Mouse (Mus musculus) kidney, adult 2 months (tissue): Measurements from ENCODE around the gene Pnpla7. TPM values are rescaled to one million over a fixed set of nuclear protein-coding genes. Genes with fewer than 3 reads are reported as not detected.

Source experiments
- DNase-seq: peaks from one replicate; pipeline ENCODE4 v3.0.0; 2021
- H3K27ac ChIP-seq: fragments of 200-500 bp; 2 replicates; pipeline ENCODE4 v1.5.1; 2012; ENCODE audit warnings: low read depth, low read length, control low read depth, inconsistent platforms; ENCODE audit not compliant: insufficient read depth
- H3K27me3 ChIP-seq: fragments of 200-500 bp; replicated peaks from 2 replicates; pipeline ENCODE4 v1.6.1; 2012; ENCODE audit warnings: mild to moderate bottlenecking, moderate library complexity, low read length, inconsistent platforms; ENCODE audit not compliant: control insufficient read depth, insufficient read depth
- H3K36me3 ChIP-seq: fragments of 200-500 bp; 2 replicates; pipeline ENCODE4 v1.6.1; 2012; ENCODE audit warnings: mild to moderate bottlenecking, moderate library complexity, low read length, inconsistent platforms; ENCODE audit not compliant: control insufficient read depth, insufficient read depth
- H3K4me1 ChIP-seq: fragments of 200-500 bp; 2 replicates; pipeline ENCODE4 v1.6.1; 2011; ENCODE audit warnings: low read length; ENCODE audit not compliant: control insufficient read depth, insufficient read depth
- H3K4me3 ChIP-seq: fragments of 200-500 bp; 2 replicates; pipeline ENCODE4 v1.5.1; 2011; ENCODE audit warnings: mild to moderate bottlenecking, low read depth, low read length, control low read depth; ENCODE audit not compliant: insufficient read depth
- CTCF ChIP-seq: fragments of 200-500 bp; conservative IDR thresholded peaks from 2 replicates; pipeline ENCODE4 v1.5.1; 2011; ENCODE audit warnings: low read depth, mild to moderate bottlenecking, control low read depth, low read length, moderate library complexity, mixed read lengths; ENCODE audit not compliant: insufficient read depth, insufficient read length
- POLR2A ChIP-seq: fragments of 200-500 bp; IDR thresholded peaks from one replicate; pipeline ENCODE4 v1.6.1; 2011; ENCODE audit warnings: low read depth, low read length, control low read depth
- WGBS: fragments of 180-500 bp; shearing (Covaris S2); methylation state at CpG from one replicate; pipeline ENCODE4 v1.1.7; 2018; 5-methylcytosine and 5-hydroxymethylcytosine counted together
- polyA plus RNA-seq: library from polyadenylated mRNA; depleted of rRNA; stranded (reverse); fragments of >200 nt; gene quantifications from 2 replicates; pipeline ENCODE4 v1.2.3, GENCODE M21; 2012; rRNA removed

Gene Pnpla7
- polyA plus RNA-seq: 22.4 and 24.1 TPM in 2 replicates

DNA sequence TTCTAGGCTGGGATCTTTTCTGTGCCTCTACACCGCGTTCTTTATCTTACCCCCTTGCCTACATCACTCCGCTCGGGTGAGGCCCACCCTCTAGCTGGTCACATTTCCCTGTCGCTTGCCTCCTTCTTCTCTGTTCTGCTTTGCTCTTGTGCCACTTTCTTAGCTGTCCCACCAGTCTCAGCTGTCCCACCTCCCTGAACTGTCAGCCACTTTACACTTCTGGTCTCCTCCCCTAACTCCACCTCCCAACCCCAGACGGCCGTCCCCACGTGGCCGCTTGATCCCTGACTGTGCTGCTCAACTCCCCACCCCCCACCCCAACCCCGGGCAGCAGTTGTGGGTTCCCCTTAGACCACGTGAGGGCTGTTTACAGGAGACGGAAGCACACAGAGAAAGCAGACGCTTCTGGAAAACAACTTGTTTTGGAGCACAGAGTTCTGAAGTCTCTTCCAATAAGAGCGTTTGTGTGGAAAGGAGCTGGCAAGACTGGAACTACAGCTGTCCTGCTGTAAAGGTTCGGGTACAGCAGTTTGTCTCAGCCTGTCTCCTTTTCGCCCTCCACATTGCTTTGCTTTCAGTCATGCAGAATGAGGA, at the start of gene Pnpla7:
Pnpla7 (plus strand) TSS at position 330 of the 594 bp plus-strand sequence.
- peak within 1 kb of the TSS; percentile 82 for H3K27ac ChIP-seq
- DNase-seq: peak; percentile 93
- TF ChIP-seq POLR2A (no peak), CTCF (no peak)
- H3K27me3 ChIP-seq: no peaks in the 10 kb centered on the region
- peak within 1 kb of the TSS; percentile 86 for H3K4me3 ChIP-seq
- no peaks in the 10 kb centered on the region for H3K36me3 ChIP-seq
- H3K4me1 ChIP-seq: peaks cover 6% of the 10 kb centered on the region
- WGBS: under 1% methylated on average over 16 of the region's 16 CpGs

DNA sequence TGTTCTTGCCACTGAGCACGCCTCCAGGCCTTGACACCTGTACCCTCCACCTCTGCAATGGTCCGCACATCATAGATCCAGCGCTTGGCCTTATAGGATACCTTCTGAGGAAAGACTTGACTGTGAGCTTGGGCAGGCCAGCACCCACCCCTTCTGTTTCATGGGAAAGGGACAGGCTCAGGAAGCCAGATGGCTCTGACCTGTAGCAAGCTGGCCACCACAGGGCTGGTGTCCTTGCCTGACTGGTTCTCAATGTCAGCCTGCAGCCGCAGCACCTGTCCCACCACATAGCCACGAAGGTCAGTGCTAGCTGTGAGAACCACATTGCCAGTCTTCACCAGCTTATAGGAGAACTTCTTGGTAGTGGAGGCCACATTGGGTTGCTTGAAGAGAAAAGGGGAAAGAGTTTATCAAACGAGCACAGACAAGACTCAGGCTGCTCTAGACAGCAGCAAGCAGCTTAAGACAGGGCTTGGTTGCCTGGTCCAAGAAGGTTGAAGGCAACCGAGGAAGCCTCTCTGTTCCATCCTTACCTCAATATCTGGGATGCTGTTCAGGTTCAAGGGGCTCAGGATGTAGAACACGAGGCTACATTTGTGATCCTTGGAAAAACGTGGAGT, 49.4 kb upstream of the Pnpla7 start:
- peak; percentile 49 for DNase-seq
- WGBS: 77% methylated on average over 9 of the region's 9 CpGs
- Histone ChIP-seq H3K27me3 (no peaks in the 10 kb centered on the region), H3K4me1 (peaks cover 21% of the 10 kb centered on the region; the same call in 1 of the 2 replicates), H3K27ac (peak overlapping the region; percentile 84), H3K4me3 (no peak overlapping the region), H3K36me3 (no peaks in the 10 kb centered on the region)
- no peak for TF ChIP-seq CTCF
- no peak for TF ChIP-seq POLR2A

DNA sequence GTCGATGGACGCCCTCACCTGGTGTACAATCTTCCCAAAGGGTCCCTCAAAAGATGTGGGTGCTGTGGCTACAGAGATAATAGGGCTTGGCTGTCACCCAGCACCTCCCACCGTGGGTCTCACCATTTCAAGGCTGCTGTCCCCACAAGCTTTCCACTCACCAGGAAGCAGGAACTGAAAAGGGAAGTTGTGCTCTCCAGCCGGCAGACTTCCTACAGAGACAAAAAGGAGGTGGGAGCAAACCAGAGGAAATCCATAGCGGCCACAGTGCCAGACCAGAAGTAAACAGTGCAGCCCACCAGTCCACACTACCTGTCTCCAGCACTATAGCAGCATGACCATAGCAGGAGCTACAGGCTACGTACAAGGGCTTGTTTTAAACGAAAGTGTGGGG, 48.9 kb upstream of the Pnpla7 start:
- Histone ChIP-seq H3K36me3 (no peaks in the 10 kb centered on the region), H3K27me3 (no peaks in the 10 kb centered on the region), H3K27ac (peak overlapping the region; percentile 84), H3K4me1 (peaks cover 21% of the 10 kb centered on the region; the same call in 1 of the 2 replicates), H3K4me3 (no peak overlapping the region)
- TF ChIP-seq CTCF: no peak
- no peak for TF ChIP-seq POLR2A
- no peak for DNase-seq
- WGBS: 69% methylated on average over 7 of the region's 7 CpGs

DNA sequence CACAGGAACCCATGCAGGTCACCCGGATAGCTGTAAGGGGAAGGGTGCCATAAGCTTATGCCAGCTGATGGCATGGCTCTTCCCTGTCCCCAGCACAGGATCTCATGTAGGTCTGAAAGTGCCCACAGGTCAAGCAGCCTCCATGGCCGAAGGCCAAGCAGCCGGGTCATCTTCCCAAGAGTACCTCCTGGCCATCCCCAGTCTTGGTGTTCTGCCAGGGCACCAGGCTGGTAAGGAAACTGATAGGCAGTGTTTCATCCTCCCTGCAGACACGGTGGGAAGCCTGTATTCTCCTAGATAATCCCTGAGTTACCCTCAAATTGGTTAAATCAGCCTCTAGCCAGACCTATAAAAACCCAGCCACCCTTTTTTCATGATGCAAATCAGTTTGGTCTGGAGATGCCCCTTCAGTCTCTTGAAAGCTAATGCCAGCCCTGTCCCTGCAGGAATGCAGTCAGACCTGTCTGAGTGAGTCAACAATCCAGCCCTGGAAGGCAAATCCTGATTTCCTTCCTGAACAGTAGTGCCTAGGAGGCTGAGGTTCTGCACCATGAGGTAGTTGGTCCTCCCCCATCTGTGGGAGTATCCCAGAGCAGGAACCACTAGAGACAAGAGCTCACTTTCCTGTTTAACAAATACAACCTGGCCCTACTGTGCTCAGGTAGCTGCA, 47.9 kb upstream of the Pnpla7 start:
- Histone ChIP-seq H3K4me3 (no peak overlapping the region), H3K4me1 (peaks cover 21% of the 10 kb centered on the region; the same call in 1 of the 2 replicates), H3K36me3 (no peaks in the 10 kb centered on the region), H3K27ac (peak overlapping the region; percentile 92), H3K27me3 (no peaks in the 10 kb centered on the region)
- 45% methylated on average over 4 of the region's 4 CpGs for WGBS
- DNase-seq: peak; percentile 83
- no peak for TF ChIP-seq POLR2A
- TF ChIP-seq CTCF: no peak

DNA sequence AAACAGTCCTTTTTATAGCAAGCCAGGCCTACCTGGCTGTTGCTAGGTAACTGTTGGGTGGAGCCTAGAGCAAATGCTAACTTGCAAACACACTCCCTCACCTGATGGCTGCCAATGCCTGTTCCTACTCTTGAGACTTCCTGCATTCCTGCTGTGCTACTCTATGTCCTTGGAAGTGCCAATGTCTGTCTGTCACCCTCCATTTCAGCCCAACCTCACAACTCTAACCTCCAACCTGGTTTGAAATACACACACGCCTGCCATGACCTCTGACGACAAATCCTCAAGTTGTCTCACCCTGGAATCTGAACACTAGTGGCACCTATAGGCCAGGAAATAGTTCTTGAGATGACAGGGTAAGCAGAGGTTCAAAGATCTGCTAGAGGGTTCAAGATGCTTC, 46.7 kb upstream of the Pnpla7 start:
- no peak for TF ChIP-seq CTCF
- Histone ChIP-seq H3K4me3 (no peak overlapping the region), H3K4me1 (peaks cover 24% of the 10 kb centered on the region; the same call in 1 of the 2 replicates), H3K27ac (peak overlapping the region; percentile 74), H3K27me3 (no peaks in the 10 kb centered on the region), H3K36me3 (no peaks in the 10 kb centered on the region)
- peak; percentile 72 for DNase-seq
- 50% methylated on average over 2 of the region's 2 CpGs for WGBS

DNA sequence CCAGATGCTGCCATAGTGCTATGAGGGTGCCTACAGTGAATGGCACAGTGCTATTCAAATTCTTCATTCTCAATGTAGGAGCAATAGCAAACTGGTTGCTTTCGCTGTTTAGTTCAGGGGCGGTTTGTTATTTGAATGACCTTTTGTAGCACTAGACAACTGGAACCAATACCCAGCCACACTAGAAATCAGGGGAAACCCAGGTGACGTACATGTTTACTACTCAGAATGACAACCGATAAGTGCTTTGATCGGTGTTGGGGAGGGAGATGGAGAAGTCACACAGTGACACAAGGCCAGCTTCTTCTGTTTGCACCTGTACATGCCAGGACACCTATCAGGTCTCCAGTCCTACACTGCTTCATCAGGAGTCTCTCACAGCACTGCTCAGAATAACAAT, 46.2 kb upstream of the Pnpla7 start:
- WGBS: 84% methylated on average over 5 of the region's 5 CpGs
- H3K4me1 ChIP-seq: peaks cover 27% of the 10 kb centered on the region; the same call in 1 of the 2 replicates
- no peaks in the 10 kb centered on the region for H3K36me3 ChIP-seq
- no peak overlapping the region for H3K4me3 ChIP-seq
- DNase-seq: no peak
- TF ChIP-seq POLR2A (no peak), CTCF (no peak)
- no peaks in the 10 kb centered on the region for H3K27me3 ChIP-seq
- H3K27ac ChIP-seq: peak overlapping the region; percentile 74

DNA sequence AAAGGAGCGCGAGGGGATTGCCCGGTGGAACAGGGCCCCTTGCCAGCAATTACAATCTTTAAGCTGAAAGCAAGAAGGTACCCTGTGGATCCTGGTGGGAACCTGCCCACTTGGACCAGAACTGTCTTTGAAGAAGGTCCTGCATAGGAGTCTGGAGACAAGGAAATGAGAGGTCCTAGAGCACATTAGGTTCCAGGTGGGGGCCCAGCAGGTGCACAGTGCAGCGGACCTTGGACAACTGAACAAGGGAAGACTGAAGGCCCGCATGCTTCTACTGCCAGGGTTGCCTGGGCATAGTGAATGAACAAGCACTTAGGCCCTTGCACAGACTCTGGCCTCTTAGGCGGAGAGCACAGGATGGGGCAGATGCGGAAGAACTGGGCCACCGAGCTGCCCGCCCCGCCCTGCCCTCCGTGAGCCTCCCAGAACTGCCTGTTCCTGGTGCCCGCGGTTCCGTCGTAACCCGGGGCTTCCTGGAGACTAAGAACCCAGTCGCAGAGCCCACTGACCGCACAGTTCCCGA, 41.3 kb upstream of the Pnpla7 start:
- no peaks in the 10 kb centered on the region for H3K36me3 ChIP-seq
- DNase-seq: peak; percentile 68
- H3K27me3 ChIP-seq: no peaks in the 10 kb centered on the region
- H3K4me1 ChIP-seq: peaks cover 12% of the 10 kb centered on the region; the same call in 1 of the 2 replicates
- WGBS: 5% methylated on average over 19 of the region's 19 CpGs
- H3K4me3 ChIP-seq: peak overlapping the region; percentile 86
- TF ChIP-seq CTCF (no peak), POLR2A (no peak)
- peak overlapping the region; percentile 83 for H3K27ac ChIP-seq
